Mouse (Mus musculus) layer of hippocampus, postnatal 10 days (tissue): Measurements from ENCODE around the gene Myog. TPM values are rescaled to one million over a fixed set of nuclear protein-coding genes. Genes with fewer than 3 reads are reported as not detected.

Experiments
- DNase-seq, 2 experiments: peaks; one replicate each; pipeline ENCODE4 v3.0.0; 2021; ENCODE audit warnings: low spot score in 2 of 2
- total RNA-seq, 2 experiments: library from RNA; stranded (reverse); gene quantifications; 2 replicates each; pipeline ENCODE4 v1.2.3; 2021

Gene Myog
- total RNA-seq, 2 experiments from 2014 or later, result not detected

DNA sequence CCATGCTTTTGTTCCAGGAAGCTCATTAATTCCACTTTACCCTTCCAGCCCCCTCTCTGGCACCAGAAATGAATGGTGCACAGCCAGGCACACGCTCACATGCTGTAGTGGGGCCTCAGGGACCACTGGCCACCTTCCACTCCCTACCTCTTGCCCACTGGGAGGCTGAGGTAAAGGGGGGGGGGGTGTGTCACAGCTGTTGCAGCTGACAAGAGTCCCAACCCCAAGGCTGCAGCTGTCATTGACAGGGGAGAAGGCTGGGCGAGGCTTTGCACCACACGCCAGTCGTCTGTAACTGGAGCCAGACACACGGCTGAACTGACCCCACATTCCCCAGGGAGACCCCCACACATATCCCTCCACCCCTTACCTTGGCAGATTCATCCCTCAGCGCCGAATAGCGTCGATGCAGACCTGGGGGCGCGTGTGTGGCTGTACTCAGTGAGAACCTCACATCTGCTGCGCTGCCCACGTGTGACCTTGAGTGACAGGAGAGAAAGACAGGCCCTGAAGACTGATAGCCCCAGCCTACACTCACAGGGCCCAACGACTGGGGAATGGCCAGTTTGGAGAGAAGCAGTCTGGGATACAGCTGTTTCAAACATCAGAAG, 31.0 kb downstream of the Myog start:
- no peak for DNase-seq

DNA sequence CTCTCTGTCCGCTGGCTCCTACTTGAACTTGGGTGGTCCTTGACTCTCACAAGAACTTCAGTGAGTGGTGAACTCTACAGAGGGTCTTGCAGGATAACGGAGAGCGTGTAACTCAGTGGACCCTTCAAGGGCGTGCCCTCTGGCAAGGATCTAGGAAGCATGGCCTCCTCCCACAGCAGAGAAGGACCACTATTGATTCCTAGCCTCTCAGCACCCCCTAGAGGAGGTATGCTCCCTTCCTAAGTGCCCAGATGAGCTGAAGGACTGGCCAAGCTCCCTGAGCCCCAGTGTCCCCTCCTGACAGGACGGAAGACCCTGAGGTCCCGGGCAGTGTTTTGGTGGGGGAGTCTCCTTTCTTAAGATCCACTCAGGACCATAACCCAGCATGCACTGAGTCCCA, 32.8 kb downstream of the Myog start:
- DNase-seq, result peak; percentile 37 to 58

DNA sequence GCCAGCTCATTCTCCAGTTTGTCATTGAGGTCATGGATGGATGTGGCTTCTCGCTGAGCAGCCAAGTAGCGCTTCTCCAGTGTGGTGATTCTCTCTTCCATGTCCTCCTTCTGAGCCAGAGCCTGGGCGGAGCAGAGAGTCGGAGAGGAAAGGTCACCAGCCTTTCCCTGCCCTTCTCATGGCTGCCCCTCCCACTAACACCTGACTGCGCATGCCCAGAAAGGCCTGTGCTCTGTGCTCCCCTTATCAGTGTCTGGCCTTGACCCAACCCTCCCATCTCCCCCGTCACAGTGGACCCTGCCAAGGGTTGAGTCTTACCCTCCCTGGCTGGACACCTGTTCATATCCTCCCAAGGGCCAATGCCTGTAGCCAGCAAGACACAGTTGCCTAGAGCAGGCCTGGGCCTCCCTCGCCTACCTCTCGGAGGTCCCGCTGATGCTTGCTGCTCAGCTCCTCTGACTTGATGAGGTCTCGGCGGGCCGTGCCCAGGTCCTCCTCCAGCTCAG, 37.1 kb downstream of the Myog start:
- no peak for DNase-seq

DNA sequence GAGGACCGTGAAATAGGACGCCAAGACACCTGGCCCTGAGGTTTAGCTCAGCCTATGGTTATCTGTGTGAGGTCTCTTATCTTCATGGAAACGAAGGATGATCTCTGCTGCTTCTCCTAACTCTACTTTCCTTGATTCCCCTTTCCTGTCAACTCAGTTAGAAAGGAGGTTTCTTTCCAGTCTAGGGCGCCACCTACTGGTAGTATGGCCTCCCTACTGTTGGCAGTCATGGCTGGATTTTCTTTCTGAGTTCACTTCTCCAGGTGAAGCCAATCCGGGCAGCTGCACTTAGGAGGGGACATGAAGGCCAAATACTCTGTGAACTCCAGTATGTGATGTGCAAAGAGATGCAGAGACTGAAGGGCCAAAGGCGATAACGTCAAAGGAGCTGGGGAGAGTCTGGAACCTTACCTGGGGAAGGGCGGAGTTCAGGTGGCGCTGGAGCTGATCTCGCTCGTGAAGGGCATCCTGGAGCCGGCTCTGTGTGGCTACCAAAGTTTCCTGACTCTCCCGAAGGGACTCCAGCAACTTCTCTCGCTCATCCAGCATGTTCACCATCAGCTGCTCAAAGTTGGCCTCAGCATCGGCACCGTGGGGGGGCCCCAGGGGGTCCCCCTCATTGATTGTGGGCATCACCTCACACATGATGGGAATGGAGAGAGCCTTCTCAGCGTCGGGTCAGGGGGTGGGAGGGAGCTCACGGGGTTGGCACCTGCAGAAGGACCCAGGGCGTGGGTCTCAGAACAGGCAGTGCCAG, 42.3 kb downstream of the Myog start:
- DNase-seq, result peak; percentile 89 to 91

DNA sequence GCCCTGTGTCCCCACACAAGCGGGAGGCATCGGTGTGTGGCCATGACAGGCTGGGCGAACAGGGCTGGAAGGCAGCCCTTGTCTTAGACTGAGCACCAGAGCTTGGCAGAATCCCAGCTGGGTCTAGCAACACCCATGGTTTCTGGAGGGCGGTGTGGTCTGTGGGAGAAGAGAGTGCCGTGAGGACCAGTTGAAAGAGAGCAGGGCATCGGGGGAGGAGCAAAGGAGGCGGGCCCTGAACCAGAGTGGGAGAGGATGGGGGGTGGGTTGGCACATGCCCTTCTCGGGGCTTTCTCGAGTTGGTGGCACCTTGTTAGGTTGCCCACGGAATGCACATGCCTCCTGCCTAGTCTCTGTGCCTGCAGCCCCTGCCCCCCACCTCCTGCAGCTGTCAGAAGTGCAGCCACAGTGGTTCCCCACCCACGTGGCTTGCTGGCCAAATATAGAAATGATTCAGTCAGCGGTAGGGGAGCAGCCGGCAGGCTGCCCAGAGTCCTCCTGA, 43.0 kb downstream of the Myog start, which contains the start of gene Ppfia4:
Gene Ppfia4 (minus strand): TSS at position 159 of the 502 bp plus-strand sequence.
- DNase-seq, result peak; percentile 63 to 71

DNA sequence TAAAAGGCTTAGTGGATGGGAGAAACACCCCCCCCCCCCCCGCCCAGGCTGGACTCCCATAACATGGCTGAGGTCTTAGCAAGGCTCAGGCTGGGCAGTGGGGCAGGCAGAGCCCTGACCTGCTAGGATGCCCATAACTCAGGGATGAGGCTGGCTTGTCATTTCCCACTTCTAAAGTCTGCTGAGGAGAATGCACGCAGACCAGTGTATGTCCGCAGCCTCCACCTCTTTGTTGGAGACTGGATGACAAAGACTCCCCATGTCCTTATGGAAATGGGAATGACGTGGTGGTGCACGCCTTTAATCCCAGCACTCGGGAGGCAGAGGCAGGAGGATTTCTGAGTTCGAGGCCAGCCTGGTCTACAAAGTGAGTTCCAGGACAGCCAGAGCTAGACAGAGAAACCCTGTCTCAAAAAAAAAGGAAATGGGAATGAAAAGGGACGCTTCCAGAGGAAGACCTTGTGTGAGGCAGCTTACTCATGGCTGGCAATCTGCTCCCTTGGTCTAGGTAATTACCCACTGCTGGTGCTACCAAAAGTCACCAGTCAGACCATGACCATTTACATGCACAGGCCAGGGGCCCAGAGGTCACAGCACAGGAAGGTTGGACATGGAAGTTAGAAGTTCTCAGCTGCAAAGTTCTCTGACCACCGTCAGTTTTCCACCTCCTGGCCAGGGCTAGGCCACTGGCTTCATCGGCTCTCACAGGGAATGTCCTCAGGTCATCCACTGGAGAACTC, 43.8 kb downstream of the Myog start:
- no peak for DNase-seq

DNA sequence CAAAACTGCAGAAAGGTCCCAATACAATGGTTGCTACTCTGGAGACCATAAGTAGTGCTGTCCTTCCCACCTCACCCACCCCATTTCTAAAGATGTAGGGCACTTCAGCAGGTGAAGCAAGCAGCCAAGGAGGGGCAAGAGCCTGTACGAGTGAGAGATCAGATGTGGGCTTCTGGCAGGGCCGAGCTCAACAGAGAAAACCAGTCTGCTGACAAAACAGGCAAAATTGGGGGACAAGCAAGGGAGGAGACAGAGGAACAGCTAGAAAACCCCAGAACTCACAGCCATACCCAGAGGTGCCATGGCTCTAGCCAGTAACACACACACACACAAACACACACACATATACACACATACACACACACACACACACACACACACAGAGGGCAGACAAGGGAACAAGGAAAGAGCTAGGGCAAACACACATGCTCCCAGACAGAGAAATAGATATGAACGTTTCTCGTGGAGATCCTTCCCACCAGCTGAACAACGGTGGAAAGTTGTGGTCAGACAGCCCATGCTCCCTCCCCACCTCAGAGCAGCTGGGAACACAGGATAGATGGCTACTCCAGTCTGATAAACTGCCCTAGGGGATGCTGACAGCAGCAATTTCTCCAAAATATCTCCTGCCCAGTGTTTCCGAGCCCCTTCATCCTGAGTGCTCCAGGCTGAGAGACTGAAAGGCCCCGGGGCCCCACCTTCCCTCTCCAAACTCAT, 44.5 kb downstream of the Myog start:
- DNase-seq, result no peak

DNA sequence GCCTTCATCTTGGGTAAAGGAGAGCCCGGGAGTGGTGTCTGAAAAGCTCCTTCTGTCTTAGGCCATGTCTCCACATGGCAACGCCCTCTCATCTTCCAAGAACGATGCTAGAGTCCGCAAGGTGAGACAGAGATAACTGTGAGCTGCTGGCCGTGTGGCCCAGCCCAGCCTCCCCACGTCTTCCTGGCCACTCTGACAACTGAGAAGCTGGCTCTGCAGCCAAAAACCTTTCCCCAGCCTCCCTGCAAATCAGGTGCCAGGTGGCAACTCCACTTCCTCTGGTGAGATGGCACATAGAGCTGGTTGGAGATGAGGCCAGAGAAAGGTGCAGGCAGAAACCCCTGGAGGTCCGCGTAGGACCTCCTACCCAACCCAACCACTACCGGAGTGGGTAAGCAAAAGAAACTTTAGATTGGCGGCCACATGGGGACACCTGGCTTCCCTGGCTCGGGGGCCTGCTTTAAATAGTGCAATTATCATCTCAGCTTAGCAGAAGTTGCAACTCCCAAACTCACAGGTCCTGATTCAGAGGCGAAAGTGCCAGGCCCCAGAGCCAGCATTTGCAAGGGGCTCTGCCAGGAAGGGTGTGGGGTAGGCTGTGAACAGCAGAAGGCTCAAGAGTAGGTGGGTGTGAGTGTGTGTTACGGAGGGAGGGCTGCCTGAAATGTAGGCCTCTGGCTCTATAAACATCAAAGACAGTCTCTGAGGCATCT, 45.6 kb downstream of the Myog start:
- peak; percentile 52 to 60 for DNase-seq

DNA sequence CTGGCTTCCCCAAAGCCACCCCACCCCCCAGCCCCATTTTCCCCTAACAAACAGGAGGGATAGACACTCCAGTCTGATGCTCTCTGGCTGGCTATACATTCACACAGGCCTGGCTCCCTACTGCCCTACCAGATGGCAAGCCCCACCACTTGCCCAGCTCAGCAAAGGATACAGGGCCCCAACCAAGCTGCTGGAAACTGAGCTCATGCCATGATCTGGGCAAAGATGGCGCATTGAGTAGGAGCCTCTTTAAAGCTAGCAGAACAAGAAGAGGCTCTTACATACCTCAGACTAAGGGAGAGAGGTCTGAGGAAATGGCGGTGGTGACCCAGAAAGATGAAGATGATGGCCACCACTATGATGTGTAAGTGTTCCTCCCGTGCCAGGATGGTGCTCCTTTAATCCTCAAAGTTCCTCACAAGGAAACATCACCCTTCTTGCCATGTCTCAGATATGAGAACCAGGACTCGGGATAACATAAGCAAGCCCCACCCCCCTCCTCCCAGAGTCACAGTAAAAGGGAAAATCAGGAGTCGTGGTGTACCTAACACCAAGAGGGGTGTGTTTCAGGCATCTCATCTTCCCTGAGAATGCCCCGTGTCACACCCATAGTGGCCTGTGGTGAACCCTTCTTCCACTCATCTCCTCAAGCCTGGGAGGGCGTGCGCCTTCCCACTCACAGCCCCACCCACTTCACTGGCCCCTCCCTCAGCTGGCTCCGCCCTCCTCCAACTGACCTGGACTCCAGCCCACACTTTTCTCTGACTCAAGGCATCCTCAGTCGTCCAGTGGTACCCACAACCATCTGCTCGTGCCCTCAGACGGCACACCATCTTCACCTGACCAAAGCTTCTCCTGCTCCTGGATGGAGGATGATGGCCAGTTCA, 46.4 kb downstream of the Myog start:
- no peak for DNase-seq

DNA sequence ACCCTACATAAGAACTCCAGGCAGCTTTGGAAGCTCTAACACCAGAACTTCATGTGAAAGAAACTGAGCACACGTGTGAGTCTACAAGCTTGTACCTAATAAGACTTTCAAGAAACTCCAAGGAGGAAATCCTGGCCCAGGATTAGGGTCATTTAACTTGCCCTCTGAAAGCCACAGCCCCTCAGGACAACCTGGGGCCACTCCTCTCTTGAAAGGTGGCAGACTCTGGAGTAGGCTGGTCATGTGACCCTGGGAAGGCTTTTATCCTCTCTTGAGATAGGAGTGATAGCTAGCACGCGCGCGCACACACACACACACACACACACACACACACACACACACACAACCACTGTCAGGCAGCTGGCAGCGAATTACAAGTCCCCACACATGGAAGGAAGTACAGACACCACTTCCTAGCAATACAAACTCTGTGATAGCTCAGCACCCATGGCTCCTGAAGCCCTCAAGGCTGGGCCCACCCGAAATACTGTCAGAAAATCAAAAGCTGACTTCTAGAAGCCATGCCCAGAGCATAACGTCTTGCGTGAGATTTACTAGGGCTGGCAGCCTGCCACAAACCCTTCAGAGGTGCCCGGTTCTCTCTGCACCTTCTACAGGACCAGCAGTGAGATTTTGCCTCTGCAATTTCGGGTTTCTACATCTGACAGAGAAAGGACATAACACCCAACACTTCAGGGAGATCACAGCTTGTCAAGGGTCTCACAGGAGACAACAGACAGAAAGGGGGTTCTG, 47.3 kb downstream of the Myog start:
- DNase-seq, result no peak

DNA sequence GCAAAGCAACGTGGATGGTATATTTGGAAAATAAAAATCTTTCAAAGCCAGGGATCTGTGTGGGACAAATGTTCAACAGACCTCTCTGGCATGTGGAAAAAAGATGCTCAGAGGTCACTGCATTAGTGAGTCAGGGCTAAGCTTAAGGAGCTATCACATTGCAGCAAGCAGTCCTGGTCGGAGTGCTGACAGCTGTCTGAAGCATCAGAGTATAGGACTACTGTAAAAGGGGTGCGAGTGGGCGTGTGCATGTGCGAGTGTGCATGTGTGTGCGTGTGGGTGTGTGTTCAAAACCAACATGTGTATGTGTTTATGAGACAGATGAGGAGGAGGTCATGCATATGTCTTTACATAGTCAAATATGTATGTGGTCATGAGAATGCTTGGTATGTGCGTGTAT, 49.4 kb downstream of the Myog start:
- no peak for DNase-seq

DNA sequence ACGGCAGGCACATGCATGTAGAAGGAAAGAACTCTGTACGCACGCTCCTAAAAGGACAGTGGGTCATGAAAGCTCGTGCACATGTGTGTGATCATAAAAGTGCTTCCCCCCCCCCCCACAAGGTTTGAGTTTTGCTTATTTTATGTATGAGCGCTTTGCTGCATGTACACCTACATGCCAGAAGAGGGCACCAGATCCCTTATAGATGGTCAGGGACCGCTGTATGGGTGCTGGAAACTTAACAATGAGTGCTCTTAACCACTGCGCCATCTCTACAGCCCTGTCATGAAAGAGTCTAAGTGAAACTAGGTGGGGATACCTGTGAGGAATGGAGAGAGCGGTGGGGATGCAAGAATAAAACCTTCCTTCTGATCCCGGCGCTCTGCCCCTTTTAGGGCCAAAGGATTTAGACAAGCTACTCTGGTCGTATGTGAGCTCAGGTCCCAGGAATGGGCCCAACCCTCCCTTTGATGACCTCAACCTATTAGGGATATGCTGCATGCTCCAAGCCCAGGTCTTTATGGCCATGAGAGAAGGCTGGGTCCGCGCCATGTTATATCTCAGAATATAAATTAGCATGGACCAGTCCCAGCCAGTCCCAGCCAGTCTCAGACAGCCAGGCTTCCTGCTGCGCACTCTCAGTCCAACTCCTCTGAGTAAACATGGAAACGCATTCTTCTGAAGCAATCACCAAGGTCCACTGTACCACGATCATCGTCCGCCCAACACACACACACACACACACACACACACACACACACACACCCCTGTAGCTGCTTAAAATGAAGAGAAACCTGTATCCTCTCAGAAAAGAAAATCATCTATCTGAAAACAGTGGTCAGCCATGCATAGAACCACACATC, 50.2 kb downstream of the Myog start:
- DNase-seq, result no peak

DNA sequence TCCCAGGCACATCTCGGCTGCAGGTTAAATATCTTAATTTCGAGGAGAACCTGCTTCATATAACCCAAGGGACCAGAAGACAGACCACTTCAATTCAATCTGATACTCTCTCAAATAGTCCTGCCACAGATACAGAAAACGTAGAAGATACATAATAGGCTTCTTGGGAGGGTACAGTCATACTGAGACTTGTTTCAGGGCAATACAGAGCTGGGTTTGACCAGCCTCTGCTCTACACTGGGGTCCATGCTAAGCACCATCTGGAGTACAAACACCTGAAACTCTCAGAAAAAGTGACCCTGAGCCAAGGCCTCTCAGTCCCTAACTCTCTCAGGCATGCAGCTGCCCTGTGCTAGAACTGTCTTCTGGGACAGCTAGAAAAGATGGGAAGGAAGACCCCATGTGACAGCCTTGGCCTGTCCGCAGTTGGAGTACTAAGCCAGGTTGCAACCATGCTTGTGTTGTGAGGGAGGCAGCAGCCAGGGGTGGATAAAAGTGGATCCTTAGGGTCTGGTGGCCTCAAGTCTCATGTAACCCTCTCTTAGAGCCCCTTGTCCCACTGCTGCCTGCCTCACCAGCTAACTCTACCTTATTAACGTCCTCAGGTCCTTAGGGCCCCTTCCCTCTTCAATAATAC, 52.0 kb downstream of the Myog start:
- DNase-seq, result peak in 1 of 2 experiments; percentile 13
